Mouse (Mus musculus): ENCODE data around the gene Acad10. TPM values are rescaled to one million over a fixed set of nuclear protein-coding genes. Genes with fewer than 3 reads are reported as not detected.
A peak's percentile ranks its signal among the peaks of the same experiment; 100 is the strongest.
"Not testable (repeated sequence)": the region's sequence is repeated elsewhere in the genome, so short reads cannot be mapped to it uniquely, and the experiment has no call there.

Gene Acad10
- total and polyA plus RNA-seq, 2 experiments from 2014 or later, result 1.8 to 6.1 TPM

- Histone ChIP-seq H3K4me2 (ENCODE audit: low read depth, low read length) (no peak overlapping the region), H3K27me3 (ENCODE audit: control insufficient read depth, insufficient read depth, low read length) (no peaks in the 10 kb centered on the region), H3K4me3 (ENCODE audit: low read depth, low read length) (no peak overlapping the region), H3K27ac (ENCODE audit: low read depth) (no peak overlapping the region), H3K9me3 (replicated peaks; ENCODE audit: control insufficient read depth, low read length) (no peaks in the 10 kb centered on the region), H3K9ac (replicated peaks; ENCODE audit: low read depth, low read length) (no peak overlapping the region), H3K36me3 (replicated peaks; ENCODE audit: control insufficient read depth, insufficient read depth, low read length) (peaks cover 73% of the 10 kb centered on the region), H3K4me1 (ENCODE audit: control insufficient read depth, insufficient read depth) (no peaks in the 10 kb centered on the region)
- 89% methylated on average over 4 of the region's 4 CpGs for WGBS
- no peak for ATAC-seq (ENCODE audit: insufficient read depth, low read depth)
- DNase-seq (ENCODE audit: low spot score), result no peak
- no peak for TF ChIP-seq EP300 (IDR thresholded peaks at IDR 0.05; ENCODE audit: low read depth)
- no peak for TF ChIP-seq CTCF (IDR thresholded peaks at IDR 0.05; ENCODE audit: low read depth)
Measured at GRCm38 (mm10) chr5:121667067-121667466, 6.8 kb upstream of the Acad10 start.

- Histone ChIP-seq H3K27me3 (ENCODE audit: control insufficient read depth, insufficient read depth, low read length) (no peaks in the 10 kb centered on the region), H3K4me3 (ENCODE audit: low read depth, low read length) (no peak overlapping the region), H3K4me2 (ENCODE audit: low read depth, low read length) (no peak overlapping the region), H3K4me1 (ENCODE audit: control insufficient read depth, insufficient read depth) (0 out of 2 replicates have a peak, but pooled peaks cover 3% of the 10 kb centered on the region), H3K36me3 (replicated peaks; ENCODE audit: control insufficient read depth, insufficient read depth, low read length) (peaks cover 66% of the 10 kb centered on the region), H3K9ac (replicated peaks; ENCODE audit: low read depth, low read length) (no peak overlapping the region), H3K9me3 (replicated peaks; ENCODE audit: control insufficient read depth, low read length) (no peaks in the 10 kb centered on the region), H3K27ac (ENCODE audit: low read depth) (no peak overlapping the region)
- DNase-seq (ENCODE audit: low spot score), result no peak
- WGBS, result 93% methylated on average over 9 of the region's 9 CpGs
- ATAC-seq (ENCODE audit: insufficient read depth, low read depth), result no peak
- TF ChIP-seq CTCF (IDR thresholded peaks at IDR 0.05; ENCODE audit: low read depth) (no peak), EP300 (IDR thresholded peaks at IDR 0.05; ENCODE audit: low read depth) (no peak)
Measured at GRCm38 (mm10) chr5:121664971-121665370, 4.7 kb upstream of the Acad10 start.

DNA sequence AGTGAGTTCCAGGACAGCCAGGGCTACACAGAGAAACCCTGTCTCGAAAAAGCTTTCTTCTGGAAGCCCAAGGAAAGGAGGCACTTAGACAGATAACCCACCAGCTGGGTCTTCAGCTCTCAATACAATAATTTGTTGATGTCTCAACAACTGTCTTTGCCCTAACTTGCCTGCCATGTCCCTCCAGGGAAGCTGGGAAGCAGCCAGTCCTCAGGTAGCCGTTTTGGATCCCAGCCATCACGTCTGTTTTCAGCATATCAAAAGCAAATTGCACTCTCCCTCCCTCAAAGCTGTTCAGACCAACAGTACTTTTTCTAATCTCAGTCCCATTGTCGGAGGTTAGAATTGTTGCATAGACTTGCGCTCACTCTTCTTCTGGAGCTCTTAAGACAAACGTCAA is 3.8 kb upstream of the Acad10 start:
- DNase-seq (ENCODE audit: low spot score) (no peak), ATAC-seq (ENCODE audit: insufficient read depth, low read depth) (no peak)
- Histone ChIP-seq H3K4me3 (ENCODE audit: low read depth, low read length) (no peak overlapping the region), H3K27ac (ENCODE audit: low read depth) (no peak overlapping the region), H3K4me2 (ENCODE audit: low read depth, low read length) (no peak overlapping the region), H3K9me3 (replicated peaks; ENCODE audit: control insufficient read depth, low read length) (no peaks in the 10 kb centered on the region), H3K4me1 (ENCODE audit: control insufficient read depth, insufficient read depth) (peaks cover 10% of the 10 kb centered on the region; the same call in 1 of the 2 replicates), H3K9ac (replicated peaks; ENCODE audit: low read depth, low read length) (no peak overlapping the region), H3K27me3 (ENCODE audit: control insufficient read depth, insufficient read depth, low read length) (no peaks in the 10 kb centered on the region), H3K36me3 (replicated peaks; ENCODE audit: control insufficient read depth, insufficient read depth, low read length) (peaks cover 61% of the 10 kb centered on the region)
- no peak for TF ChIP-seq CTCF (IDR thresholded peaks at IDR 0.05; ENCODE audit: low read depth)
- TF ChIP-seq EP300 (IDR thresholded peaks at IDR 0.05; ENCODE audit: low read depth), result no peak
- 82% methylated on average over 6 of the region's 6 CpGs for WGBS

DNA sequence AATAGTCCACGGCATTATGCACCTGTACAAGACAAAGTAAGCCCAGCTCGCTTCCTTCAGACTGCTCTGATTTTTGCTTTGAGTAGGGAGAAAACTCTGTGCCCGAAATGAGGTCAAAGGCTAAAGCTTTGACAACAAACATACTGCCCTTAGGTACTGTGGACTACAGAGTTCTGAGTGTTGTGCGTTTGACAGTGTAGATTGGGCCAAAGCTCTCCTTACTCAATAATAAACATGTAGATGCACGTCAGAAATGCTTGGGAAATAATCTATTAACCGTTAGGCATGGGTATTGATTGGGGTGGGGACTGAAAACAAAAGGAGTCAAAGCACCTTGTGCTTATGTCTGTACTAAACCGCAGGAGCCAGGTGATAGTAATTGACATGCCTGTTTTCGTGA is 3.1 kb upstream of the Acad10 start:
- ATAC-seq (ENCODE audit: insufficient read depth, low read depth) (no peak), DNase-seq (ENCODE audit: low spot score) (no peak)
- TF ChIP-seq CTCF (IDR thresholded peaks at IDR 0.05; ENCODE audit: low read depth) (no peak), EP300 (IDR thresholded peaks at IDR 0.05; ENCODE audit: low read depth) (no peak)
- no peak overlapping the region for H3K27ac ChIP-seq (ENCODE audit: low read depth)
- no peaks in the 10 kb centered on the region for H3K27me3 ChIP-seq (ENCODE audit: control insufficient read depth, insufficient read depth, low read length)
- no peak overlapping the region for H3K4me2 ChIP-seq (ENCODE audit: low read depth, low read length)
- H3K36me3 ChIP-seq (replicated peaks; ENCODE audit: control insufficient read depth, insufficient read depth, low read length), result peaks cover 55% of the 10 kb centered on the region
- whole genome bisulfite sequencing, result 85% methylated on average over 8 of the region's 8 CpGs
- no peaks in the 10 kb centered on the region for H3K9me3 ChIP-seq (replicated peaks; ENCODE audit: control insufficient read depth, low read length)
- no peak overlapping the region for H3K4me3 ChIP-seq (ENCODE audit: low read depth, low read length)
- H3K4me1 ChIP-seq (ENCODE audit: control insufficient read depth, insufficient read depth), result peaks cover 10% of the 10 kb centered on the region; the same call in 1 of the 2 replicates
- H3K9ac ChIP-seq (replicated peaks; ENCODE audit: low read depth, low read length), result no peak overlapping the region

DNA sequence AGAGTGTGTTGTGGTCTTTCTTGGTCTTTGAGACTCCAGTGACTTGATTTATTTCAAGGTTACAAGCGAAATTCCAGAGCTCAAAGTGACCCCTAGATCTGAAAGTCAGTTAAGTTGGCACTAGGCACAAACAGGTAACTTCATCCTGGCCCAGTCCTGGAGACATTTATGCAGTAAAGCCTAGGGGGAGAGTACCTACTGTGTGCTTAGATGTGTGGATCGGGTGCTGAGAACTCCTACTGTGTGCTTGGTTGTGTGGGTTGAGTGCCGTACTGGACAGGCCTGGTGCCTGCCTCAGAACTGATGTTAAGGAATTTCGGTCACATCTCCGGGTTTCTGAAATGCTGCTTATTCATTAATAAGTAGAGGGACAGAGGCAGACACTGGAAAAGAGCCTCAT is 1.2 kb upstream of the Acad10 start:
- Histone ChIP-seq H3K9me3 (replicated peaks; ENCODE audit: control insufficient read depth, low read length) (no peaks in the 10 kb centered on the region), H3K27me3 (ENCODE audit: control insufficient read depth, insufficient read depth, low read length) (no peaks in the 10 kb centered on the region), H3K27ac (ENCODE audit: low read depth) (no peak overlapping the region), H3K4me3 (ENCODE audit: low read depth, low read length) (peak overlapping the region; percentile 99), H3K4me2 (ENCODE audit: low read depth, low read length) (peak overlapping the region; percentile 93), H3K36me3 (replicated peaks; ENCODE audit: control insufficient read depth, insufficient read depth, low read length) (peaks cover 37% of the 10 kb centered on the region), H3K9ac (replicated peaks; ENCODE audit: low read depth, low read length) (peak overlapping the region; percentile 97), H3K4me1 (ENCODE audit: control insufficient read depth, insufficient read depth) (peaks cover 10% of the 10 kb centered on the region; the same call in 1 of the 2 replicates)
- ATAC-seq (ENCODE audit: insufficient read depth, low read depth) (no peak), DNase-seq (ENCODE audit: low spot score) (no peak)
- no peak for TF ChIP-seq EP300 (IDR thresholded peaks at IDR 0.05; ENCODE audit: low read depth)
- no peak for TF ChIP-seq CTCF (IDR thresholded peaks at IDR 0.05; ENCODE audit: low read depth)
- 82% methylated on average over 5 of the region's 5 CpGs for WGBS

- H3K36me3 ChIP-seq (replicated peaks; ENCODE audit: control insufficient read depth, insufficient read depth, low read length), result peaks cover 31% of the 10 kb centered on the region
- peaks cover 10% of the 10 kb centered on the region; the same call in 1 of the 2 replicates for H3K4me1 ChIP-seq (ENCODE audit: control insufficient read depth, insufficient read depth)
- TF ChIP-seq EP300 (IDR thresholded peaks at IDR 0.05; ENCODE audit: low read depth), result no peak
- TF ChIP-seq CTCF (IDR thresholded peaks at IDR 0.05; ENCODE audit: low read depth), result no peak
- WGBS, result 0% methylated on average over 11 of the region's 26 CpGs
- ATAC-seq (ENCODE audit: insufficient read depth, low read depth) (no peak), DNase-seq (ENCODE audit: low spot score) (peak; percentile 16)
- H3K27ac ChIP-seq (ENCODE audit: low read depth), result peak overlapping the region; percentile 84
- peak overlapping the region; percentile 93 for H3K4me2 ChIP-seq (ENCODE audit: low read depth, low read length)
- H3K9ac ChIP-seq (replicated peaks; ENCODE audit: low read depth, low read length), result peak overlapping the region; percentile 97
- no peaks in the 10 kb centered on the region for H3K27me3 ChIP-seq (ENCODE audit: control insufficient read depth, insufficient read depth, low read length)
- no peaks in the 10 kb centered on the region for H3K9me3 ChIP-seq (replicated peaks; ENCODE audit: control insufficient read depth, low read length)
- peak overlapping the region; percentile 99 for H3K4me3 ChIP-seq (ENCODE audit: low read depth, low read length)
Measured at GRCm38 (mm10) chr5:121660897-121661254, 562 bp upstream of the Acad10 start.

DNA sequence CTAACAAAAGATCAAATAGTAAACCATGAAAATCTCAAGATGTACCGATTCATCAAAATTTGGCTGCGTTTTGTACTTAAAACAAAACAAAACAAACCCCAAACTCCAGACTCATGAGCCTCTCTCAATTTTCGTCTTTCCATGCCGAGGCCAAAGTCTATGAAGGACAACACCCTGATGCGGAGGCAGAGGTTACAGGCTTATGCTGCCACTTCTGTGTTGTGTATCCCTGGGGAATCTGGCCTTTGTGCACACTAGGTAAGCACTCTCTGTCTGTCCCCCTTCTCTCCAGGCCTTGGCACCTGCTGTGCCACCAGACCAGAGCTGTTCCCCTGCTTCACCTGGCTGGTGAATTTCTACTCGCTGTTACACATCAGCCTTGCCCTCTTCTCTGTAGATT is 2.7 kb downstream of the Acad10 start:
- H3K4me2 ChIP-seq (ENCODE audit: low read depth, low read length); H3K9ac ChIP-seq (replicated peaks; ENCODE audit: low read depth, low read length); H3K27ac ChIP-seq (ENCODE audit: low read depth); H3K9me3 ChIP-seq (replicated peaks; ENCODE audit: control insufficient read depth, low read length); DNase-seq (ENCODE audit: low spot score); ATAC-seq (ENCODE audit: insufficient read depth, low read depth); H3K4me1 ChIP-seq (ENCODE audit: control insufficient read depth, insufficient read depth); H3K36me3 ChIP-seq (replicated peaks; ENCODE audit: control insufficient read depth, insufficient read depth, low read length); H3K27me3 ChIP-seq (ENCODE audit: control insufficient read depth, insufficient read depth, low read length); H3K4me3 ChIP-seq (ENCODE audit: low read depth, low read length): not testable (repeated sequence)
- WGBS, result 86% methylated on average over 6 of the region's 6 CpGs

DNA sequence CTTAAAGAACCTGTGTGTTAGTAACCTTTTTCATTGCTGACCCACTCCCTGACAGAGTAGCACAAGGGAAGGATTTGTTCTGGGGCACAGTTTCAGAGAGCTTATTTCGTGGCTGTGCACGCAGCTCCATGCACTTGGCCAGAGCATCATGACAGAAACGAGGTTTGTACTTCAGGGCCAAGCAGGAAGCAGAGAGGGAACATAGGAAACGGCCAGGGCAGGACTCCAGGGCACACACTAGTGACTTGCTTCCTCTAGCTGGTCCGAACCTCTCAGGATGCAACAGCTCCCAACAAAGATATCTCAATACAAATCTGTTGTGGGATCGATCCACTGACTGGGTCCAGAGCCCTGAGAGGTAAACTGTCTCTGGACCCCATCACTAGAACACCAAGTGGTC is 3.4 kb downstream of the Acad10 start:
- H3K9ac ChIP-seq (replicated peaks; ENCODE audit: low read depth, low read length); H3K4me3 ChIP-seq (ENCODE audit: low read depth, low read length); DNase-seq (ENCODE audit: low spot score); H3K9me3 ChIP-seq (replicated peaks; ENCODE audit: control insufficient read depth, low read length); H3K27ac ChIP-seq (ENCODE audit: low read depth); H3K4me1 ChIP-seq (ENCODE audit: control insufficient read depth, insufficient read depth); H3K27me3 ChIP-seq (ENCODE audit: control insufficient read depth, insufficient read depth, low read length); H3K36me3 ChIP-seq (replicated peaks; ENCODE audit: control insufficient read depth, insufficient read depth, low read length); ATAC-seq (ENCODE audit: insufficient read depth, low read depth); H3K4me2 ChIP-seq (ENCODE audit: low read depth, low read length): not testable (repeated sequence)
- WGBS, result 54% methylated on average over 6 of the region's 6 CpGs
